Mouse (Mus musculus) cerebellum, adult 18-20 months (tissue): Measurements from ENCODE around the gene Gpatch4.

ENCODE experiments used
- DNase-seq, 2 experiments: peaks; one replicate each; pipeline ENCODE4 v3.0.0; 2021

Gpatch4 gene

DNA sequence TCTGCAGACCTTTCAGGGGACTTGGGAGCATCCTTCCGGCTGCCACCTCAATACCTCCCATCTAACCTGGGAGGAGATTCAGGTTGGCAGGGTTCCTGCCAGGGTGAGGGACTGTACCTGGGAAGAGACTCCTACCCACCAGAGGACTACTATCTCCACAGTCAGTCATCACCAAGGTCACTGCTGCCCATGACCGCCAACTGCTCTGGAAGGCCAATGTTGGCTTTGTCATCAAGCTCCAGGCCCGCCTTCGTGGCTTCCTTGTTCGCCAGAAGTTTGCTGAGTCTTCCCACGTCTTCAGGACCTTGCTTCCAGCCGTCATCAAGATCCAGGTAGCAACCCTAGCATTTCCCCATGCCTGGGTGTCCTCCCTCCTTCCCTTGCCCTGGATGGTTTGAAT is 58.8 kb downstream of the Gpatch4 start:
- no peak for DNase-seq

GRCm38 (mm10) chr3:88102196-88102595 is 59.3 kb downstream of the Gpatch4 start:
- no peak for DNase-seq

DNA sequence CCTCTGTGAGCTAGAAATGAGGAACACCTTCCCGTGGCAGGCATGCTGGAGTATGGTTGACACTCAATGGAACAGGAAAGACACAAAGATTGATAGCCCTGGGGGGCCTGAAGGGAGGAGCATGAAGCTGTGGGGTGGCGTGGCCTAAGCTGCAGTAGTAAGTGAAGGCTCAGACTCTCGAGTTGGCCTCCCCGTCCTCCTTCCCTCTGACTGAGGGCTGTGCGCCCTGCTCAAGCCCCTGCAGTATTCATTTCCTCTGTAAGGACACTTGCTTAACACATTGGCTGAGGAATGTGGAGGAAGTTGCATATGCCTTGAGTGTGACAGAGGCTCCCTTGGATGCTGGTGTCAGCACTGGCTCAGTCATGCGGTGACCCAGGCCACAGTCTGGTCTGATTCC is 59.7 kb downstream of the Gpatch4 start:
- DNase-seq: no peak
